9 mouse cellular contexts compared by ENCODE assay signal in genomic region chr10:107271321-107272130, GRCm38 (mm10). TPM values are rescaled to one million over a fixed set of nuclear protein-coding genes. Genes with fewer than 3 reads are reported as not detected.
DNase-seq lines count a peak whose midpoint lies in the region; ATAC-seq and TF ChIP-seq lines count a peak whose summit lies in the region.
"Had no signal": no experiment of that assay in that cellular context is flagged by ENCODE, and none has a peak within 500 bp of the region (broad histone marks: within the 10 kb centered on the region; RNA-seq: fewer than 3 reads in every experiment).

TSS of gene Lin7a (plus strand) at chr10:107271686.

- no peaks in the 10 kb centered on the region; the same call in 1 of the 2 replicates for H3K4me1 ChIP-seq in kidney, postnatal 0 days (replicated peaks; ENCODE audit: insufficient read depth, low read length)
- no peaks in the 10 kb centered on the region for H3K4me1 ChIP-seq in liver, embryonic 13.5 days (replicated peaks)

- H3K9me3 ChIP-seq in kidney, postnatal 0 days (replicated peaks; ENCODE audit: low read length), result no peaks in the 10 kb centered on the region
- no peaks in the 10 kb centered on the region for H3K9me3 ChIP-seq in liver, embryonic 13.5 days (replicated peaks)

- no peaks in the 10 kb centered on the region for H3K36me3 ChIP-seq in kidney, postnatal 0 days (ENCODE audit: insufficient read depth, low read length)
- H3K36me3 ChIP-seq in liver, embryonic 13.5 days, result no peaks in the 10 kb centered on the region

- H3K27me3 ChIP-seq in kidney, postnatal 0 days (ENCODE audit: insufficient read depth, low read length), result 0 out of 2 replicates have a peak, but pooled peaks cover 4% of the 10 kb centered on the region
- H3K27me3 ChIP-seq in liver, embryonic 13.5 days, result peaks cover 28% of the 10 kb centered on the region

- H3K4me3 ChIP-seq in kidney, postnatal 0 days (replicated peaks; ENCODE audit: low read depth, low read length), result peak within 1 kb of the TSS; percentile 61
- peak within 1 kb of the TSS; percentile 53 for H3K4me3 ChIP-seq in liver, embryonic 13.5 days (replicated peaks)

- H3K4me2 ChIP-seq in kidney, postnatal 0 days (ENCODE audit: low read length), result peak within 1 kb of the TSS; percentile 97
- peak within 1 kb of the TSS; percentile 57 for H3K4me2 ChIP-seq in liver, embryonic 13.5 days

- H3K27ac ChIP-seq in kidney, postnatal 0 days, result no peak within 1 kb of the TSS
- H3K27ac ChIP-seq in liver, embryonic 13.5 days, result peak within 1 kb of the TSS; percentile 64

- intact Hi-C loops in gastrocnemius, postnatal 14 days (cut with DNase I; ENCODE audit: low total_unique reads), result no loop called here

- ATAC-seq in kidney, postnatal 0 days (replicated peaks; ENCODE audit: low FRiP score, low read depth), result peak; percentile 74
- ATAC-seq in liver, embryonic 13.5 days (ENCODE audit: low read depth), result peak; percentile 51

- TF ChIP-seq POLR2A in brain, embryonic 14.5 days (IDR thresholded peaks at IDR 0.05; ENCODE audit: borderline replicate concordance, extremely low read depth, insufficient read depth, insufficient read length, poor library complexity, severe bottlenecking), result no peak

- TF ChIP-seq CTCF in brain, embryonic 14.5 days (IDR thresholded peaks at IDR 0.05; ENCODE audit: borderline replicate concordance, extremely low read depth, insufficient read depth, insufficient read length), result no peak
- no peak for TF ChIP-seq CTCF in kidney, postnatal 0 days (IDR thresholded peaks at IDR 0.05; ENCODE audit: low read depth)

- peak; percentile 22 for DNase-seq in gastrocnemius, postnatal 10 days
- DNase-seq in gastrocnemius, postnatal 14 days, result no peak
- DNase-seq in brain, embryonic 14.5 days (ENCODE audit: low read depth), result peak; percentile 84
- peak; percentile 20 to 62 for DNase-seq in frontal cortex, adult 2 months (ENCODE audit: extremely low spot score in 1 of 2, low spot score in 1 of 2)
- DNase-seq in kidney, postnatal 0 days (ENCODE audit: low spot score), result no peak
- DNase-seq in liver, embryonic 13.5 days, result no peak
- peak; percentile 60 for DNase-seq in right cerebral cortex, postnatal 25 days
- no peak for DNase-seq in thymus, postnatal 25 days

- 1% methylated on average over 37 of the region's 38 CpGs for WGBS in kidney, postnatal 0 days
- WGBS in liver, embryonic 13.5 days (ENCODE audit: insufficient replicate concordance), result 3% methylated on average over 37 of the region's 38 CpGs

- H3K9ac ChIP-seq in kidney, postnatal 0 days (ENCODE audit: low read depth, low read length), result peak within 1 kb of the TSS; percentile 42; the same call in 1 of the 2 replicates
- peak within 1 kb of the TSS; percentile 47; the same call in 1 of the 2 replicates for H3K9ac ChIP-seq in liver, embryonic 13.5 days

RNA-seq across cellular contexts. Expression of gene Lin7a, which starts in this region (rescaled TPM):
- total RNA-seq in gastrocnemius, postnatal 10 days (2021), result 1 to 10 TPM; 2.7 to 3.5 TPM
- 1 to 10 TPM; 1.9 to 3.8 TPM for total RNA-seq in gastrocnemius, postnatal 14 days (2021)
- polyA plus RNA-seq in brain, embryonic 14.5 days (2012; rRNA removed), result 6.5 and 14.2 TPM in 2 replicates
- 21.3 and 23.9 TPM in 2 replicates for polyA plus RNA-seq in frontal cortex, adult 2 months (2012; rRNA removed)
- 0.54 and 1.3 TPM in 2 replicates for polyA plus RNA-seq in kidney, postnatal 0 days (2015; fragmentation: Nextera tagmentation; extraction: Ambion mirVana)
- 1.0 and 1.3 TPM in 2 replicates for polyA plus RNA-seq in liver, embryonic 13.5 days (2015; fragmentation: Nextera tagmentation; extraction: Ambion mirVana)
- total RNA-seq: MEL had no signal

Comparison
In these comparisons a context has a peak if more than half of its experiments do, and no peak if none do; other contexts are left out.
1. DNase-seq: peak in gastrocnemius, postnatal 10 days (single experiment), brain, embryonic 14.5 days (single experiment), frontal cortex, adult 2 months (2 of 2) and right cerebral cortex, postnatal 25 days (single experiment); none in gastrocnemius, postnatal 14 days (single experiment), kidney, postnatal 0 days (single experiment), liver, embryonic 13.5 days (single experiment) and thymus, postnatal 25 days (single experiment).